Mouse (Mus musculus) embryonic facial prominence, embryonic 15.5 days (tissue): ENCODE measurements around the gene Gna11. TPM values are rescaled to one million over a fixed set of nuclear protein-coding genes. Genes with fewer than 3 reads are reported as not detected.

Experiments used
- ATAC-seq: fragments of 200-750 bp; cut with Nextera tagmentation; 2 replicates; pipeline ENCODE4 v1.8.0; 2017; ENCODE audit warnings: low read depth, moderate TSS enrichment; ENCODE audit not compliant: insufficient number of reproducible peaks, low FRiP score, low TSS enrichment
- H3K27ac ChIP-seq: fragments of 300-500 bp; sonication (generic); replicated peaks from 2 replicates; pipeline ENCODE4 v1.5.1; 2015; ENCODE audit warnings: mild to moderate bottlenecking, inconsistent platforms
- H3K27me3 ChIP-seq: fragments of 300-500 bp; sonication (generic); 2 replicates; pipeline ENCODE4 v1.6.1; 2015; ENCODE audit warnings: inconsistent platforms
- H3K36me3 ChIP-seq: fragments of 300-500 bp; sonication (generic); 2 replicates; pipeline ENCODE4 v1.6.1; 2015; ENCODE audit warnings: mild to moderate bottlenecking, inconsistent platforms
- H3K4me1 ChIP-seq: fragments of 300-500 bp; sonication (generic); 2 replicates; pipeline ENCODE4 v1.6.1; 2015; ENCODE audit warnings: inconsistent platforms
- H3K4me2 ChIP-seq: fragments of 300-500 bp; sonication (generic); replicated peaks from 2 replicates; pipeline ENCODE4 v1.6.1; 2015; ENCODE audit warnings: mild to moderate bottlenecking, inconsistent platforms
- H3K4me3 ChIP-seq: fragments of 300-500 bp; sonication (generic); replicated peaks from 2 replicates; pipeline ENCODE4 v1.5.1; 2015; ENCODE audit warnings: mild to moderate bottlenecking, inconsistent platforms
- H3K9ac ChIP-seq: fragments of 300-500 bp; sonication (generic); 2 replicates; pipeline ENCODE4 v1.6.1; 2015; ENCODE audit warnings: inconsistent platforms
- H3K9me3 ChIP-seq: fragments of 300-500 bp; sonication (generic); replicated peaks from 2 replicates; pipeline ENCODE4 v1.6.1; 2016; ENCODE audit warnings: inconsistent platforms
- WGBS: fragments of 180-500 bp; shearing (Covaris S2); methylation state at CpG from one replicate; pipeline ENCODE4 v1.1.7; 2015; 5-methylcytosine and 5-hydroxymethylcytosine counted together
- polyA plus RNA-seq: library from polyadenylated mRNA; unstranded; fragments of >200 nt; fragmentation: Nextera tagmentation; extraction: Ambion mirVana; gene quantifications from 2 replicates; pipeline ENCODE4 v1.2.1, GENCODE M21; 2015

The Gna11 gene
- polyA plus RNA-seq, 1 experiment from 2014 or later, result 89.2 TPM

GRCm38 (mm10) chr10:81501863-81502262 lies 43.1 kb downstream of the Gna11 start:
- no peak for ATAC-seq
- Histone ChIP-seq H3K27me3 (peaks cover 4% of the 10 kb centered on the region; the same call in 1 of the 2 replicates), H3K4me2 (no peak overlapping the region), H3K36me3 (no peaks in the 10 kb centered on the region), H3K4me1 (peaks cover 14% of the 10 kb centered on the region; the same call in 1 of the 2 replicates), H3K9ac (no peak overlapping the region), H3K4me3 (no peak overlapping the region), H3K27ac (no peak overlapping the region), H3K9me3 (no peaks in the 10 kb centered on the region)
- WGBS, result 82% methylated on average over 5 of the region's 5 CpGs

GRCm38 (mm10) chr10:81500032-81500431 lies 45.0 kb downstream of the Gna11 start, which contains the start of gene S1pr4:
Gene S1pr4, minus strand, starts transcription at chr10:81500132.
- H3K4me2 ChIP-seq, result no peak within 1 kb of the TSS
- H3K9ac ChIP-seq, result no peak within 1 kb of the TSS
- H3K9me3 ChIP-seq, result no peaks in the 10 kb centered on the region
- WGBS, result 84% methylated on average over 2 of the region's 3 CpGs
- no peak for ATAC-seq
- H3K36me3 ChIP-seq, result no peaks in the 10 kb centered on the region
- H3K27me3 ChIP-seq, result peaks cover 4% of the 10 kb centered on the region; the same call in 1 of the 2 replicates
- H3K4me1 ChIP-seq, result peaks cover 19% of the 10 kb centered on the region
- no peak within 1 kb of the TSS for H3K27ac ChIP-seq
- H3K4me3 ChIP-seq, result no peak within 1 kb of the TSS

GRCm38 (mm10) chr10:81499250-81499901 lies 45.6 kb downstream of the Gna11 start:
- Histone ChIP-seq H3K9ac (no peak overlapping the region), H3K4me3 (no peak overlapping the region), H3K27me3 (peaks cover 4% of the 10 kb centered on the region; the same call in 1 of the 2 replicates), H3K9me3 (no peaks in the 10 kb centered on the region), H3K4me2 (no peak overlapping the region), H3K36me3 (no peaks in the 10 kb centered on the region), H3K4me1 (peaks cover 26% of the 10 kb centered on the region), H3K27ac (no peak overlapping the region)
- no peak for ATAC-seq
- WGBS, result 73% methylated on average over 23 of the region's 23 CpGs

GRCm38 (mm10) chr10:81498316-81499249 lies 46.4 kb downstream of the Gna11 start:
- no peak overlapping the region for H3K27ac ChIP-seq
- WGBS, result 83% methylated on average over 38 of the region's 38 CpGs
- peaks cover 31% of the 10 kb centered on the region for H3K4me1 ChIP-seq
- no peak overlapping the region for H3K4me3 ChIP-seq
- H3K36me3 ChIP-seq, result 0 out of 2 replicates have a peak, but pooled peaks cover 4% of the 10 kb centered on the region
- H3K9ac ChIP-seq, result no peak overlapping the region
- ATAC-seq, result no peak
- H3K4me2 ChIP-seq, result no peak overlapping the region
- peaks cover 1% of the 10 kb centered on the region; the same call in 1 of the 2 replicates for H3K27me3 ChIP-seq
- no peaks in the 10 kb centered on the region for H3K9me3 ChIP-seq

GRCm38 (mm10) chr10:81497401-81498270 lies 47.4 kb downstream of the Gna11 start:
- 83% methylated on average over 17 of the region's 17 CpGs for WGBS
- Histone ChIP-seq H3K4me1 (peaks cover 27% of the 10 kb centered on the region), H3K9me3 (no peaks in the 10 kb centered on the region), H3K27me3 (no peaks in the 10 kb centered on the region), H3K9ac (no peak overlapping the region), H3K36me3 (peaks cover 12% of the 10 kb centered on the region), H3K4me2 (no peak overlapping the region), H3K27ac (no peak overlapping the region), H3K4me3 (no peak overlapping the region)
- no peak for ATAC-seq

GRCm38 (mm10) chr10:81496969-81497368 lies 48.0 kb downstream of the Gna11 start:
- peak overlapping the region; percentile 41 for H3K4me2 ChIP-seq
- 30% methylated on average over 4 of the region's 4 CpGs for WGBS

GRCm38 (mm10) chr10:81496264-81496901 lies 48.6 kb downstream of the Gna11 start, which contains the start of gene Ncln:
Gene Ncln, minus strand, starts transcription at chr10:81496392.
- Histone ChIP-seq H3K4me3 (peak within 1 kb of the TSS; percentile 74), H3K36me3 (peaks cover 24% of the 10 kb centered on the region), H3K4me2 (peak within 1 kb of the TSS; percentile 96), H3K4me1 (peaks cover 25% of the 10 kb centered on the region), H3K9ac (peak within 1 kb of the TSS; percentile 81), H3K27ac (peak within 1 kb of the TSS; percentile 81), H3K27me3 (no peaks in the 10 kb centered on the region), H3K9me3 (no peaks in the 10 kb centered on the region)
- under 1% methylated on average over 42 of the region's 45 CpGs for WGBS
- peak; percentile 96 for ATAC-seq

More at GRCm38 (mm10) chr10:81496969-81497368, 48.0 kb downstream of the Gna11 start:
- peaks cover 25% of the 10 kb centered on the region for H3K4me1 ChIP-seq
- no peaks in the 10 kb centered on the region for H3K27me3 ChIP-seq
- peak overlapping the region; percentile 74 for H3K4me3 ChIP-seq
- peak overlapping the region; percentile 81; the same call in 1 of the 2 replicates for H3K27ac ChIP-seq
- ATAC-seq, result no peak
- H3K36me3 ChIP-seq, result peaks cover 18% of the 10 kb centered on the region
- H3K9me3 ChIP-seq, result no peaks in the 10 kb centered on the region
- H3K9ac ChIP-seq, result peak overlapping the region; percentile 37; the same call in 1 of the 2 replicates

- ATAC-seq, result peak; percentile 13
- peak overlapping the region; percentile 81 for H3K9ac ChIP-seq
- H3K4me3 ChIP-seq, result peak overlapping the region; percentile 74
- peak overlapping the region; percentile 96 for H3K4me2 ChIP-seq
- H3K27ac ChIP-seq, result peak overlapping the region; percentile 31; the same call in 1 of the 2 replicates
- H3K27me3 ChIP-seq, result no peaks in the 10 kb centered on the region
- H3K4me1 ChIP-seq, result peaks cover 25% of the 10 kb centered on the region
- no peaks in the 10 kb centered on the region for H3K9me3 ChIP-seq
- 2% methylated on average over 41 of the region's 41 CpGs for WGBS
- H3K36me3 ChIP-seq, result peaks cover 31% of the 10 kb centered on the region
These were observed 49.2 kb downstream of the Gna11 start for GRCm38 (mm10) chr10:81495616-81496263.

GRCm38 (mm10) chr10:81495151-81495550 lies 49.8 kb downstream of the Gna11 start:
- 76% methylated on average over 6 of the region's 6 CpGs for WGBS
- Histone ChIP-seq H3K4me3 (peak overlapping the region; percentile 74), H3K27ac (no peak overlapping the region; the same call in 1 of the 2 replicates), H3K9ac (peak overlapping the region; percentile 81), H3K36me3 (peaks cover 37% of the 10 kb centered on the region), H3K9me3 (no peaks in the 10 kb centered on the region), H3K4me1 (peaks cover 25% of the 10 kb centered on the region), H3K27me3 (no peaks in the 10 kb centered on the region), H3K4me2 (peak overlapping the region; percentile 96)
- no peak for ATAC-seq
